Comparison of ENCODE assay signal across 8 mouse cellular contexts in genomic region chr11:100938711-100939511, GRCm38 (mm10). TPM values are rescaled to one million over a fixed set of nuclear protein-coding genes. Genes with fewer than 3 reads are reported as not detected.
DNase-seq lines count a peak whose midpoint lies in the region; ATAC-seq lines count a peak whose summit lies in the region.

No protein-coding gene starts in this region.

- no peak for DNase-seq in heart, postnatal 14 days
- DNase-seq in Muller cell, postnatal 12 days (ENCODE audit: inconsistent ontology term), result peak; percentile 44
- DNase-seq in left cerebral cortex, adult 9 months (ENCODE audit: low spot score in 2 of 2), result no peak

- ATAC-seq in heart, embryonic 11.5 days (replicated peaks; ENCODE audit: insufficient number of reproducible peaks, low FRiP score, low TSS enrichment), result peak; percentile 8; the same call in 1 of the 2 replicates
- ATAC-seq in embryonic facial prominence, embryonic 13.5 days (ENCODE audit: insufficient number of reproducible peaks, insufficient read depth, low FRiP score, low TSS enrichment, low read depth), result peak; percentile 0
- ATAC-seq in hindbrain, embryonic 15.5 days (ENCODE audit: low FRiP score, low read depth), result no peak; the same call in 1 of the 2 replicates
- ATAC-seq in liver, embryonic 16.5 days (ENCODE audit: low read depth), result no peak
- ATAC-seq in stomach, embryonic 14.5 days (ENCODE audit: insufficient number of reproducible peaks, insufficient read depth, low FRiP score, low read depth), result peak; percentile 37; the same call in 1 of the 2 replicates

- H3K4me3 ChIP-seq in heart, embryonic 11.5 days (ENCODE audit: low read depth, low read length), result peak overlapping the region; percentile 71
- H3K4me3 ChIP-seq in embryonic facial prominence, embryonic 13.5 days, result peak overlapping the region; percentile 92
- H3K4me3 ChIP-seq in hindbrain, embryonic 15.5 days, result peak overlapping the region; percentile 92
- peak overlapping the region; percentile 95 for H3K4me3 ChIP-seq in liver, embryonic 16.5 days (ENCODE audit: low read depth, low read length)
- H3K4me3 ChIP-seq in stomach, embryonic 14.5 days (ENCODE audit: low read depth, low read length), result peak overlapping the region; percentile 96

- peaks cover 22% of the 10 kb centered on the region for H3K4me1 ChIP-seq in heart, embryonic 11.5 days (ENCODE audit: control insufficient read depth, insufficient read depth, low read length)
- H3K4me1 ChIP-seq in embryonic facial prominence, embryonic 13.5 days, result peaks cover 37% of the 10 kb centered on the region
- peaks cover 23% of the 10 kb centered on the region for H3K4me1 ChIP-seq in hindbrain, embryonic 15.5 days (replicated peaks)
- peaks cover 45% of the 10 kb centered on the region for H3K4me1 ChIP-seq in liver, embryonic 16.5 days (ENCODE audit: control insufficient read depth, low read depth, low read length)
- H3K4me1 ChIP-seq in stomach, embryonic 14.5 days (ENCODE audit: control insufficient read depth, insufficient read depth, low read length), result peaks cover 3% of the 10 kb centered on the region; the same call in 1 of the 2 replicates

- peak overlapping the region; percentile 63 for H3K27ac ChIP-seq in heart, embryonic 11.5 days (ENCODE audit: low read depth, low read length)
- H3K27ac ChIP-seq in embryonic facial prominence, embryonic 13.5 days, result peak overlapping the region; percentile 85
- peak overlapping the region; percentile 83 for H3K27ac ChIP-seq in hindbrain, embryonic 15.5 days (replicated peaks)
- peak overlapping the region; percentile 94 for H3K27ac ChIP-seq in liver, embryonic 16.5 days (ENCODE audit: low read length)
- peak overlapping the region; percentile 86; the same call in 1 of the 2 replicates for H3K27ac ChIP-seq in stomach, embryonic 14.5 days (ENCODE audit: low read length)

- H3K27me3 ChIP-seq in heart, embryonic 11.5 days (ENCODE audit: control insufficient read depth, insufficient read depth, low read length), result no peaks in the 10 kb centered on the region
- H3K27me3 ChIP-seq in embryonic facial prominence, embryonic 13.5 days, result no peaks in the 10 kb centered on the region
- H3K27me3 ChIP-seq in hindbrain, embryonic 15.5 days, result no peaks in the 10 kb centered on the region
- H3K27me3 ChIP-seq in liver, embryonic 16.5 days (ENCODE audit: control insufficient read depth, insufficient read depth, low read depth, low read length), result no peaks in the 10 kb centered on the region
- H3K27me3 ChIP-seq in stomach, embryonic 14.5 days (ENCODE audit: control insufficient read depth, insufficient read depth, low read length), result no peaks in the 10 kb centered on the region

- no peaks in the 10 kb centered on the region for H3K9me3 ChIP-seq in heart, embryonic 11.5 days (replicated peaks; ENCODE audit: control insufficient read depth, low read length)
- H3K9me3 ChIP-seq in embryonic facial prominence, embryonic 13.5 days, result no peaks in the 10 kb centered on the region
- no peaks in the 10 kb centered on the region for H3K9me3 ChIP-seq in hindbrain, embryonic 15.5 days
- no peaks in the 10 kb centered on the region for H3K9me3 ChIP-seq in liver, embryonic 16.5 days (replicated peaks; ENCODE audit: control insufficient read depth, low read length)
- H3K9me3 ChIP-seq in stomach, embryonic 14.5 days (ENCODE audit: control insufficient read depth, low read depth, low read length), result no peaks in the 10 kb centered on the region

- H3K4me2 ChIP-seq in heart, embryonic 11.5 days, result peak overlapping the region; percentile 84
- H3K4me2 ChIP-seq in embryonic facial prominence, embryonic 13.5 days, result peak overlapping the region; percentile 77
- peak overlapping the region; percentile 73 for H3K4me2 ChIP-seq in hindbrain, embryonic 15.5 days
- H3K4me2 ChIP-seq in liver, embryonic 16.5 days (ENCODE audit: low read depth, low read length), result peak overlapping the region; percentile 94
- H3K4me2 ChIP-seq in stomach, embryonic 14.5 days (replicated peaks; ENCODE audit: low read depth, low read length), result peak overlapping the region; percentile 83

- H3K36me3 ChIP-seq in heart, embryonic 11.5 days (ENCODE audit: control insufficient read depth, insufficient read depth, low read length), result no peaks in the 10 kb centered on the region
- no peaks in the 10 kb centered on the region for H3K36me3 ChIP-seq in embryonic facial prominence, embryonic 13.5 days
- H3K36me3 ChIP-seq in hindbrain, embryonic 15.5 days, result no peaks in the 10 kb centered on the region
- no peaks in the 10 kb centered on the region for H3K36me3 ChIP-seq in liver, embryonic 16.5 days (ENCODE audit: control insufficient read depth, insufficient read depth)
- no peaks in the 10 kb centered on the region for H3K36me3 ChIP-seq in stomach, embryonic 14.5 days (ENCODE audit: control insufficient read depth, insufficient read depth, low read length)

- H3K9ac ChIP-seq in heart, embryonic 11.5 days (ENCODE audit: low read depth, low read length), result peak overlapping the region; percentile 85
- H3K9ac ChIP-seq in embryonic facial prominence, embryonic 13.5 days, result peak overlapping the region; percentile 90
- H3K9ac ChIP-seq in hindbrain, embryonic 15.5 days, result peak overlapping the region; percentile 93
- peak overlapping the region; percentile 98 for H3K9ac ChIP-seq in liver, embryonic 16.5 days (ENCODE audit: low read depth, low read length)
- peak overlapping the region; percentile 77 for H3K9ac ChIP-seq in stomach, embryonic 14.5 days (replicated peaks; ENCODE audit: low read depth, low read length)

- intact Hi-C loops in heart, postnatal 14 days (cut with DNase I), result loop anchor here (2.0 kb wide), 1 partner anchor 14 kb away; no protein-coding TSS in a partner anchor

- WGBS in heart, embryonic 11.5 days (ENCODE audit: insufficient replicate concordance), result under 1% methylated on average over 48 of the region's 48 CpGs
- WGBS in embryonic facial prominence, embryonic 13.5 days, result under 1% methylated on average over 47 of the region's 48 CpGs
- WGBS in hindbrain, embryonic 15.5 days, result 1% methylated on average over 41 of the region's 48 CpGs
- WGBS in liver, embryonic 16.5 days (ENCODE audit: insufficient replicate concordance), result under 1% methylated on average over 46 of the region's 48 CpGs
- under 1% methylated on average over 47 of the region's 48 CpGs for WGBS in stomach, embryonic 14.5 days

RNA-seq across cellular contexts. Expression of gene Stat3, which starts 0.4 kb away (rescaled TPM):
- polyA plus RNA-seq in heart, embryonic 11.5 days (2014; fragmentation: Nextera tagmentation; extraction: Ambion mirVana), result 45.0 and 49.0 TPM in 2 replicates
- 100 to 1,000 TPM; 103 to 107 TPM for total RNA-seq in heart, postnatal 14 days (2021)
- polyA plus RNA-seq in embryonic facial prominence, embryonic 13.5 days (2015; fragmentation: Nextera tagmentation; extraction: Ambion mirVana), result 40.7 and 48.3 TPM in 2 replicates
- polyA plus RNA-seq in hindbrain, embryonic 15.5 days (2015; fragmentation: Nextera tagmentation; extraction: Ambion mirVana), result 46.0 and 48.4 TPM in 2 replicates
- polyA plus RNA-seq in liver, embryonic 16.5 days (2015; fragmentation: Nextera tagmentation; extraction: Ambion mirVana), result 32.8 and 39.2 TPM in 2 replicates
- 43.5 and 44.8 TPM in 2 replicates for polyA plus RNA-seq in stomach, embryonic 14.5 days (2014; fragmentation: Nextera tagmentation; extraction: Ambion mirVana)

RNA-seq across cellular contexts. Expression of gene Cavin1, which starts 31.8 kb away (rescaled TPM):
- 113 and 175 TPM in 2 replicates for polyA plus RNA-seq in heart, embryonic 11.5 days (2014; fragmentation: Nextera tagmentation; extraction: Ambion mirVana)
- total RNA-seq in heart, postnatal 14 days (2021), result 100 to 1,000 TPM; 336 to 338 TPM
- 152 and 169 TPM in 2 replicates for polyA plus RNA-seq in embryonic facial prominence, embryonic 13.5 days (2015; fragmentation: Nextera tagmentation; extraction: Ambion mirVana)
- polyA plus RNA-seq in hindbrain, embryonic 15.5 days (2015; fragmentation: Nextera tagmentation; extraction: Ambion mirVana), result 47.2 and 50.1 TPM in 2 replicates
- polyA plus RNA-seq in liver, embryonic 16.5 days (2015; fragmentation: Nextera tagmentation; extraction: Ambion mirVana), result 26.0 and 29.7 TPM in 2 replicates
- 136 and 158 TPM in 2 replicates for polyA plus RNA-seq in stomach, embryonic 14.5 days (2014; fragmentation: Nextera tagmentation; extraction: Ambion mirVana)

Comparison
In these comparisons a context has a peak if more than half of its experiments do, and no peak if none do; other contexts are left out.
1. ATAC-seq: peak in heart, embryonic 11.5 days (single experiment), embryonic facial prominence, embryonic 13.5 days (single experiment) and stomach, embryonic 14.5 days (single experiment); none in hindbrain, embryonic 15.5 days (single experiment) and liver, embryonic 16.5 days (single experiment).
2. Peak in every context shown above with its lines, with median percentiles within 50 percentile points of each other: H3K27ac ChIP-seq, H3K4me2 ChIP-seq, H3K4me3 ChIP-seq and H3K9ac ChIP-seq.